Mouse (Mus musculus): ENCODE measurements around the gene Stxbp5l.
A peak's percentile ranks its signal among the peaks of the same experiment; 100 is the strongest.
"Not testable (repeated sequence)": the region's sequence is repeated elsewhere in the genome, so short reads cannot be mapped to it uniquely, and the experiment has no call there.

Gene Stxbp5l

DNA sequence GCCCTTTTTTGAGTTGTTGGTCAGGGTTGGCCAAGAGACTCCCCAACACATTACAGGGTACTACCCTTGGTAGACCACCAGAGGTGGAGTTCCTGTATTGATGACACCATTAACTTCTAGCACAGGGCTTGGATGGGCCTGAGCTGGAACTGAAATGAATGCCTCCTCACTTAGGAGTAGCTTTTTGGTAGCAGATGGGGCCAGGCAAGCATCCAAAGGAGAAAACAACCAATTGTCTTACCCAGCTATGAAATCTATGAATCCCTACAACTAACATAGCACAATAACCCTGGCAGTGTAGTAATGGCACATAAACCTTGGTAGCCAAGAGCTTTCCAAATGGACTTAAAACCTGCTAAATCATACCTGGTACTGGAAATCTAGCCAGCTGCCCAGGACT, 111.1 kb downstream of the Stxbp5l start:
- no peak for DNase-seq

DNA sequence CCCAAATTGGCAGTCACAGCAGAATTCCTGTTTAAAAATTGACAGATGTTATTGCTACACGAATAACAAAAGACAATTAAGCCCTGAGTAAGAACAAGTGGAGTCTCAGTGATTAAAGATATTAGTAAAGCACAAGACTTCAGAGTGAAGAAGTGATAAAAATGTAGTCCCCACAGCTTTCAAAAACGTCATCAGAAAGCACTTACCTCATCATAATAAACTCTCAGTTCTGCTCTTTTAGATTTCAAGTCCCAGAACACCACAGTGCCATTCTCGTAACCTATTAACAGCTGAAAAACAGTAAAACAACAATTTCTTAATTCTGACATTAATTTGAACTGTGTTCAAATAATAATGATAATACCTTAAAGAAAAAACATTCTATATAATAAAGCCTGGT, 123.1 kb downstream of the Stxbp5l start:
- no peak for DNase-seq

DNA sequence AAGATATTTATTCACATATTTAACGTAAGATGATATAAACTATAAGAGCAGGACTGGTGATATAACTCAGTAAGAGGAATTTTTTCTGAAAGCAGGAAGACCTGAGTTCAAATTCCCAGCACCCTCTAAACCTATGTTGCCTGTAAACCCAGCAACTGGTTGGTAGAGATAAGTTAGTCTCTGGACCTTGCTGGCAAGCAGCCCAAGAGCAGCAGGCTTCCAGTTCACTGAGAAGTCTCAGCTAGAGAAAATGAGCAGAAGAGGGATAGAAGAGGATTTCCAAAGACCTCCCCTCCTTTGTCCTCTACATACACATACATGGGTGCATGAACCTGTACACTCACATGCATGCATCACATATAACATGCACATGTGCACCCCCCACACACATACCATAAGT, 165.6 kb downstream of the Stxbp5l start:
- peak in 1 of 2 experiments; percentile 23 for DNase-seq

DNA sequence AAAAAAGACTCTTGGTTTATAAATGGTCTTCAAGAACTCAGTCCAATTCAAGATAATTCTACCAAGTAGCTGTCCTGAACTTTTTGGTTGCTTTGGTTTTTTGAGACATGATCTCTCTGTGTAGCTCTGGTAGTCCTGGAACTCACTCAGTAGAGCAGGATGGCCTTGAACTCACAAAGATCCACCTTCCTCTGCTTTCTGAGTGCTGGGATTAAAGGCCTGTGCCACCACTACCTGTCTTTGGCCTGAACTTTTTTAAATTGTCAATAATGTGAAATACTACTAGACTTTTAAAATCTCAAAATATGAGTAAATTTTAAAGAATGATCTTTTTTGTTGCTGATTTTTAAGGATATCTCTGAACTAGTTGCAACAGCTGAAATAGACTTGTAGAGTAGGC, 176.0 kb downstream of the Stxbp5l start:
- DNase-seq, result no peak

DNA sequence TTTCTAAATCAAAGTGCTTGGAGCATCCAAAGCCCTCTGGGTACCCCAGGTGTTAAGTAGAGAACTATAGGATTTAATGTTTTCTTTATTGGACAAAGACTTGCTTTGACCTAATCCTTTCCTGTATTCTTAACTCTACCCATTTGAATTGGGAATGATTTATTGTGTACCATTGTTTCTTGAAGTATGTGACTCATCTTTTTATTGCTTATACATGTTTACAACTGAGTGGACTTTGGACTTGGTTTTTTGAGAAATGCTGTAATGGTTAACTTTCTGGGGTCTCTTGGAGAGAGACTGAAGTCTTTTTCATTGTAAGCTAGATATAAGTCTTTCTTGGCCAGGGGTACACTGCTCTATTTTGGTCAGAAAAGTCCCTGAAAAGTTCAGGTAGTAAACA, 190.6 kb downstream of the Stxbp5l start:
- DNase-seq, result no peak

DNA sequence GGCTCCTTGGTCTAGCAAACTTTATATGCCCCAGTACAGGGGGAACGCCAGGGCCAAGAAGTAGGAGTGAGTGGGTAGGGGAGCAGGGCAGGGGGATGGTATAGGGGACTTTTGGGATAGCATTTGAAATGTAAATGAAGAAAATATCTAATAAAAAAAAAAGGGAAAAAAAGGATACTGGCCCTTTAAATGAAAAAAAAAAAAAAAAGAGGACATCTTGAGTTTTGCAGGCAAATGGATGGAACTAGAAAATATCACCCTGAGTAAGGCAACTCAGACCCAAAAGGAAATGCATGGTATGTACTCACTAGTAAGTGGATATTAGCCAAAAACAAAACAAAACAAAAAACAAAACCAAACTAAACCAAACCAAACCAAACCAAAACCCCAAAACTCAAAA, 259.6 kb downstream of the Stxbp5l start:
- DNase-seq, result not testable (repeated sequence)

DNA sequence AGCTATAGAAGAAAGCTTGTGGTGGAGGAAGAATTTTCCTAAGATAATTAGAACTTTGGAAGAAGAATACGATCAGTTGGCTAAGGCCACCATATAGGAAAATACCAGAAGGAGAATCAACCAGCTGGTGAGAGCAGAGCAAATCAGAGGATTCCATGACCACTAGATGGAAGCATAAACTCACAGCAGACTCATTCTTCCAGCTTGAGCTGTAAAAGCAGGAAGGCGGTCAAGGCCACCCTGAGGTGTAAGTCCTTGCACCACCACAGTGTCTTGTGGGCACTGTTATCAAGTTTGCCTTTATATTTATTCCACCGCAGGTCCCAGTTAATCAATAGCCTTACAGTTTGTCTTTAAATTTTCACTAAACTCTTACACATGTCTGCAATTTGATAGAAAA, 275.5 kb downstream of the Stxbp5l start:
- peak; percentile 27 to 37 for DNase-seq

DNA sequence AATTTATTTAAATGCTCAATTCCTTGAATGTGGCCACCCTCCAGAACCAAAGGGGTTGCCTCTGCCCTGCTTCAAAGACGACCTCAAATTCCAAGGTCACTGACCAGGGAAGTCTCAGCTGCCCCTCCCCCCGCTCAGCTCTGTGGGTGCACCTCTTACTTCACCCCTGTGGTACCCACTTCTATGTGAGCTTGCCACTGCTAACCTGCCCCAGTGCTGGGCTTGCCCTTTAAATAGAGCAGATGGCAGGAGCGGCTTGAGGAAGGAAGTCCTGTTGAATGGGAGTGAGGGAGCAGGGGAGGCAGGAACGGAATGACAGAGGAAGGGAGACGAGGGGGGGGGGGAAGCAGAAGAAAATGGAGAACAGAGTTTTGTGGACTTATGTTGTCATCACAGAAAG, 276.0 kb downstream of the Stxbp5l start:
- peak in 1 of 2 experiments; percentile 19 for DNase-seq

DNA sequence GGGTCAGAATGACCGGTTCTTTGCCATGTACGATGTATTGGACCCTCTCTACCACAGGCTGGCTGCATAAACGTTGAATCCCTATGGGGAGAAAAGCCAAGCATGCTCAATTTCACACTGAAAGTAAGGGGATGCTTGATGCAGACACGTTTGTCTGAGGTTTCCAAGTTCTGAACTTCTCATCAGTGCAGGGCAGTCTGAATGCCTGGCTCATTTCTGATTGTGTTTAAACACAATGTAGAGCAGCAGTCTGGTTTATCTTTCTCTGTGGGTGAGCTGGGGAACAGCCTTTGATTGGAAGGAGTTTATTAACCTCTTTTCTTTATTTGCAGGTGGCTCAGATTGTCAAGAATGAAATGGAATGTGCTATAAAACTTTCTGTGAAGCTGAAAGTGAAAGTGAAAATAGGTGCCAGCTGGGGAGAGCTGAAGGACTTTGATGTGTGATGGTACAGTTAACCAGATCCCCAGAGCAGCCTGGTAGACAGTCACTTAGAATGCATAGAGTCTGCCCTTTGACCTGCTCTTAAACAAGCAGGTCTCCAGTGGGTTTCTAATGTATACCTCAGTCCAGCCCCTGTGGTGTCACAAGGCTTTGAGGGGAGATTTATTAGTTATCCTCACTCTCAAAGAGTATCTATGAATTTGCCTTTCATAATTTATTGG, 290.5 kb downstream of the Stxbp5l start:
- DNase-seq, result no peak

DNA sequence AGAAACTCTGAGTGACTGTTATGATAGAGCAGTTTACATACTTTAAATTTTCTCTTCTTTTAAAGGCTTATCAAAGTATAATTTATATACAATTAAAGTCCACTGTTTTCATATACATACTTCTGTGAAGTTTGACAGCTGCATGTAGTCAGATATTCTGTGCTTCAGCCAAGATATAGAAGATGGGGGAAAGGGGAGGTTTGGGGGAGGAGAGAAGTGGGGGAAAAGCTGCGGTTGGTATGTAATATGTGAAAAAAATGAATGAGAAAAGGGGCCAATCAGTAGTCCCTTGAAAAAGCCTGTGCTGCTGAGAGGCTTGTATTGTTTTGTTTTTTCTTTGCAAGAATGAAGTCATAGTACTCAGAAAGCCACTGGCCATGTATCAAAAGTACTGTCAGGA, 295.1 kb downstream of the Stxbp5l start:
- DNase-seq, result no peak

DNA sequence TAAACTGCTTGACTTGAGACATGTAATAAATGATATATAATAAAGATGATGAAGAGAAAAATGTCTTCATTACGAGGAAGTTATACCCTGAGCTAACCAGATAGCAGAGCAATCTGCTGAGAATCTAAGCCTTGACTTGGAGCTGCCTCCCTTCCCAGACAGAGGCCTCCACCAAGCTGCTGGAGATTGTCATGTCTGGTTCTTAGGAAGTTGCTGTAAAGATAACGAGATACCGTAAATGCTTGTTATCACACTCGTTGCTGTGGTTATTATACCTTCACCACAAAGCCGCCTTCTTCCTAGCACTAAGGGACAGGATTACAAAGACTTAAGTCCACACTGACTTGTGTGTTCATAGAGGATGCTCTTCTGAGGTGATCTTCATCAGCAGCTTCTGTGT, 312.4 kb downstream of the Stxbp5l start:
- DNase-seq, result no peak
